Comparison of ENCODE assay signal across 8 mouse cellular contexts in genomic region chr11:118438665-118439414, GRCm38 (mm10). TPM values are rescaled to one million over a fixed set of nuclear protein-coding genes. Genes with fewer than 3 reads are reported as not detected.
DNase-seq lines count a peak whose midpoint lies in the region; ATAC-seq lines count a peak whose summit lies in the region.

No protein-coding gene starts in this region.

- WGBS in heart, embryonic 12.5 days = 34% methylated on average over 11 of the region's 11 CpGs

- peak overlapping the region; percentile 3; the same call in 1 of the 2 replicates for H3K27ac ChIP-seq in heart, embryonic 12.5 days (ENCODE audit: poor library complexity, severe bottlenecking)

- H3K4me2 ChIP-seq in heart, embryonic 12.5 days = no peak overlapping the region

- no peak for DNase-seq in heart, postnatal 14 days
- peak; percentile 80 for DNase-seq in adipocyte (ENCODE audit: low spot score)
- peak; percentile 80 for DNase-seq in gonadal fat pad, adult 2 months (ENCODE audit: low read depth)
- peak; percentile 38 to 67 for DNase-seq in lung, postnatal 4 days
- DNase-seq in spleen, postnatal 14 days (ENCODE audit: low spot score in 2 of 2) = no peak
- DNase-seq in thymus, postnatal 0 days (ENCODE audit: low spot score) = no peak

- H3K9ac ChIP-seq in heart, embryonic 12.5 days = no peak overlapping the region

- no peak overlapping the region for H3K4me3 ChIP-seq in heart, embryonic 12.5 days

- H3K27me3 ChIP-seq in heart, embryonic 12.5 days (replicated peaks) = peaks cover 6% of the 10 kb centered on the region; the same call in 1 of the 2 replicates

- no peak for ATAC-seq in heart, embryonic 12.5 days (ENCODE audit: insufficient number of reproducible peaks, low FRiP score)
- ATAC-seq in inflammation-experienced regulatory T-cells, adult 6 months = no peak

- intact Hi-C loops in heart, postnatal 14 days (cut with DNase I) = no loop called here

- H3K9me3 ChIP-seq in heart, embryonic 12.5 days (replicated peaks) = no peaks in the 10 kb centered on the region

- peaks cover 30% of the 10 kb centered on the region for H3K4me1 ChIP-seq in heart, embryonic 12.5 days (replicated peaks)

- H3K36me3 ChIP-seq in heart, embryonic 12.5 days = no peaks in the 10 kb centered on the region

RNA-seq across cellular contexts. Expression of gene C1qtnf1, which starts 10.8 kb away (rescaled TPM):
- polyA plus RNA-seq in heart, embryonic 12.5 days (2016; fragmentation: Nextera tagmentation; extraction: Ambion mirVana) = 4.9 and 5.5 TPM in 2 replicates
- total RNA-seq in heart, postnatal 14 days (2021) = 10 to 100 TPM; 33.7 to 39.7 TPM
- polyA plus RNA-seq in gonadal fat pad, adult 2 months (2012; rRNA removed) = 29.2 and 32.3 TPM in 2 replicates
- not detected for polyA plus RNA-seq in inflammation-experienced regulatory T-cells, adult 6 months (2017; shearing (Covaris generic))
- polyA plus RNA-seq in thymus, postnatal 0 days (2015; fragmentation: Nextera tagmentation; extraction: Ambion mirVana) = 2.4 and 2.8 TPM in 2 replicates

RNA-seq across cellular contexts. Expression of gene Cant1, which starts 20.0 kb away (rescaled TPM):
- polyA plus RNA-seq in heart, embryonic 12.5 days (2016; fragmentation: Nextera tagmentation; extraction: Ambion mirVana) = 23.6 and 23.7 TPM in 2 replicates
- total RNA-seq in heart, postnatal 14 days (2021) = 10 to 100 TPM; 17.9 to 20.9 TPM
- 54.7 and 60.8 TPM in 2 replicates for polyA plus RNA-seq in gonadal fat pad, adult 2 months (2012; rRNA removed)
- polyA plus RNA-seq in inflammation-experienced regulatory T-cells, adult 6 months (2017; shearing (Covaris generic)) = 10 to 100 TPM; 23.6 to 35.7 (median 25.1) TPM
- 24.6 and 26.6 TPM in 2 replicates for polyA plus RNA-seq in thymus, postnatal 0 days (2015; fragmentation: Nextera tagmentation; extraction: Ambion mirVana)

RNA-seq across cellular contexts. Expression of gene Lgals3bp, which starts 36.9 kb away (rescaled TPM):
- 4.5 and 5.1 TPM in 2 replicates for polyA plus RNA-seq in heart, embryonic 12.5 days (2016; fragmentation: Nextera tagmentation; extraction: Ambion mirVana)
- total RNA-seq in heart, postnatal 14 days (2021) = 10 to 100 TPM; 21.2 to 24.1 TPM
- 271 and 275 TPM in 2 replicates for polyA plus RNA-seq in gonadal fat pad, adult 2 months (2012; rRNA removed)
- polyA plus RNA-seq in inflammation-experienced regulatory T-cells, adult 6 months (2017; shearing (Covaris generic)) = 100 to 1,000 TPM in 2 of 3 experiments, 10 to 100 TPM in 1; 86.5 to 166 (median 133) TPM
- 100.0 and 116 TPM in 2 replicates for polyA plus RNA-seq in thymus, postnatal 0 days (2015; fragmentation: Nextera tagmentation; extraction: Ambion mirVana)

RNA-seq across cellular contexts. Expression of gene Engase, which starts 37.8 kb away (rescaled TPM):
- polyA plus RNA-seq in heart, embryonic 12.5 days (2016; fragmentation: Nextera tagmentation; extraction: Ambion mirVana) = 4.5 and 4.6 TPM in 2 replicates
- 1 to 10 TPM; 5.2 to 8.4 TPM for total RNA-seq in heart, postnatal 14 days (2021)
- 19.2 and 20.8 TPM in 2 replicates for polyA plus RNA-seq in gonadal fat pad, adult 2 months (2012; rRNA removed)
- polyA plus RNA-seq in inflammation-experienced regulatory T-cells, adult 6 months (2017; shearing (Covaris generic)) = 1 to 10 TPM; 1.7 to 1.9 (median 1.9) TPM
- 16.0 and 17.1 TPM in 2 replicates for polyA plus RNA-seq in thymus, postnatal 0 days (2015; fragmentation: Nextera tagmentation; extraction: Ambion mirVana)

Comparison
In these comparisons a context has a peak if more than half of its experiments do, and no peak if none do; other contexts are left out.
1. DNase-seq: peak in adipocyte (single experiment), gonadal fat pad, adult 2 months (single experiment) and lung, postnatal 4 days (2 of 2); none in heart, postnatal 14 days (0 of 2), spleen, postnatal 14 days (0 of 2) and thymus, postnatal 0 days (single experiment).
2. RNA of gene Lgals3bp, which starts 36.9 kb away (polyA plus RNA-seq): 271 to 275 TPM in gonadal fat pad, adult 2 months, 86.5 to 166 TPM in inflammation-experienced regulatory T-cells, adult 6 months and 100.0 to 116 TPM in thymus, postnatal 0 days; 4.5 to 5.1 TPM in heart, embryonic 12.5 days; every median in the first group is over 10 times any median in the second.